Mouse (Mus musculus) spleen, adult 2 months (tissue): ENCODE data around the gene Auh.

Source experiments
- CTCF ChIP-seq: fragments of 200-500 bp; IDR thresholded peaks from 2 replicates; pipeline ENCODE4 v1.5.1; 2011; ENCODE audit warnings: mild to moderate bottlenecking, inconsistent platforms; ENCODE audit not compliant: insufficient read depth, insufficient read length, insufficient replicate concordance; ENCODE audit errors: extremely low read depth
- POLR2A ChIP-seq: fragments of 200-500 bp; IDR thresholded peaks from 2 replicates; pipeline ENCODE4 v1.6.1; 2011; ENCODE audit warnings: low read depth, low read length, inconsistent platforms

DNA sequence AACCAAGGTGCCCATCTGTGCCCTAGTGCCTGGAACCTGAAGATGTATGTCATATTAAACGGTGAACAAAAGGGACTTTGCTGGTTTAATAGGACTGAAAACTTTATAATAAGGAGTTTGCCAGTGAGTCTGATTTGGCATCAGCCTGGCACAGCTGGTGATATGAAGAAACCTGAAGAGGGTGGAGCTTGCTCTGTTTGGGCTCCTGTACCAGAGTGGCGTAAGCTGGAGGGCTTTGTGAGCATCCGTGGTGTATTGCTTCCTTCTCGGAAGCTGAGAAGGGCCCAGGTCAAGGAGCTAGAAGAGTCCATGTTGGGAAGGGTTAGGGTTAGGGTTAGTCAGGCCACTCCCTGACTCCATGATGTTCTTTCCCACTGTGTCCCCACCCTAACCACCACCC lies 135.2 kb downstream of the Auh start:
- TF ChIP-seq CTCF (no peak), POLR2A (no peak)
